ENCODE assay signal across 8 mouse cellular contexts in the genomic region with DNA sequence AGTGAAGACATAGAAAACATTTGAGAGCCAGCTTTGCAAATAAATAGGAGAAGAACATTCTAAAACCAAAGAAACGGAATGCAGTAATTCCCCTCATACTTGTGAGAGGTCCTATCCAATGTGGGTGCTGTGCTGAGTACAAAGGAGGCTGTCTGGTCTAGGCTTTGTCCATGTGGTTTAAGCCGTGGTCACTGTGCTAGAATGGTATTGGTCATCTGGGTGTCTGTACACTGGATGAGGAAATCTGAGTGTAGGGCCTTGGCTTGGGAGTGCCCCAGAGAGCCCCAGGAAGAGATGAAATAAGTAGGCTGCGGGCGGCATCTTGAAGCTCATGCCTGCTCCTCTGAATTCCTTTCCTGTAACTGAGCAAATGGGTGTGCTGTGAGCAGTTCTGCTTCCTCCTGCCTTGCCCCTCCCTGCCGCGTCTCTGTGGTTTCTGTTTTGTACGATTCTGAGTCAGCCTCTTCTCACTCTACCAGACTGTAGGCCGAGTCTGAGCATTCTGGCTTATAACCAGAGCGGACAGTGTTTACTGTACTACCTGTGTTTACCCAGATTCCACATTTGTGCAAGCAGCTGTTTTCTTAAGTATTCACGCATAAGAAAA.
DNase-seq lines count a peak whose midpoint lies in the region; ATAC-seq lines count a peak whose summit lies in the region.

No protein-coding gene starts in this region.

- H3K27ac ChIP-seq in heart, embryonic 16.5 days (ENCODE audit: low read length), result no peak overlapping the region; the same call in 1 of the 2 replicates

- ATAC-seq in heart, embryonic 16.5 days (replicated peaks; ENCODE audit: extremely low read depth, insufficient read depth, low FRiP score), result peak; percentile 67; the same call in 1 of the 2 replicates
- ATAC-seq in monocyte, adult 5-6 weeks (replicated peaks; ENCODE audit: insufficient number of reproducible peaks, low FRiP score, low TSS enrichment, poor library complexity, severe bottlenecking), result peak; percentile 99

- peak; percentile 26 for DNase-seq in ovary, adult 18-20 months (ENCODE audit: low spot score)
- no peak for DNase-seq in ovary, postnatal 10 days (ENCODE audit: low spot score)
- DNase-seq in adrenal gland, postnatal 14 days, result peak; percentile 80
- peak; percentile 52 to 56 for DNase-seq in kidney, postnatal 36 days
- peak; percentile 75 to 79 for DNase-seq in thymus, postnatal 36 days
- DNase-seq in cerebellum, adult 11 months, result no peak

- 60% methylated on average over 10 of the region's 10 CpGs for WGBS in heart, embryonic 16.5 days

- no peaks in the 10 kb centered on the region for H3K27me3 ChIP-seq in heart, embryonic 16.5 days (ENCODE audit: control insufficient read depth, insufficient read depth, low read length)

- peak overlapping the region; percentile 23; the same call in 1 of the 2 replicates for H3K4me2 ChIP-seq in heart, embryonic 16.5 days (ENCODE audit: low read depth, low read length)

- H3K36me3 ChIP-seq in heart, embryonic 16.5 days (ENCODE audit: control insufficient read depth, insufficient read depth), result peaks cover 10% of the 10 kb centered on the region; the same call in 1 of the 2 replicates

- H3K4me1 ChIP-seq in heart, embryonic 16.5 days (ENCODE audit: control insufficient read depth, insufficient read depth, low read length), result peaks cover 2% of the 10 kb centered on the region; the same call in 1 of the 2 replicates

- H3K9ac ChIP-seq in heart, embryonic 16.5 days (ENCODE audit: low read length), result no peak overlapping the region

- no peak overlapping the region for H3K4me3 ChIP-seq in heart, embryonic 16.5 days (ENCODE audit: low read length)

- H3K9me3 ChIP-seq in heart, embryonic 16.5 days (replicated peaks; ENCODE audit: control insufficient read depth, low read length), result no peaks in the 10 kb centered on the region

Comparison
In these comparisons a context has a peak if more than half of its experiments do, and no peak if none do; other contexts are left out.
1. DNase-seq: peak in ovary, adult 18-20 months (single experiment), adrenal gland, postnatal 14 days (single experiment), kidney, postnatal 36 days (2 of 2) and thymus, postnatal 36 days (2 of 2); none in ovary, postnatal 10 days (single experiment) and cerebellum, adult 11 months (single experiment).